Mouse (Mus musculus): ENCODE measurements around the gene Calml3. TPM values are rescaled to one million over a fixed set of nuclear protein-coding genes. Genes with fewer than 3 reads are reported as not detected.
A peak's percentile ranks its signal among the peaks of the same experiment; 100 is the strongest.

The Calml3 gene
- total RNA-seq, 4 experiments from 2014 or later = not detected

- no peak for DNase-seq (ENCODE audit: low spot score)
These were observed 21.6 kb downstream of the Calml3 start for GRCm38 (mm10) chr13:3782499-3782898.

DNA sequence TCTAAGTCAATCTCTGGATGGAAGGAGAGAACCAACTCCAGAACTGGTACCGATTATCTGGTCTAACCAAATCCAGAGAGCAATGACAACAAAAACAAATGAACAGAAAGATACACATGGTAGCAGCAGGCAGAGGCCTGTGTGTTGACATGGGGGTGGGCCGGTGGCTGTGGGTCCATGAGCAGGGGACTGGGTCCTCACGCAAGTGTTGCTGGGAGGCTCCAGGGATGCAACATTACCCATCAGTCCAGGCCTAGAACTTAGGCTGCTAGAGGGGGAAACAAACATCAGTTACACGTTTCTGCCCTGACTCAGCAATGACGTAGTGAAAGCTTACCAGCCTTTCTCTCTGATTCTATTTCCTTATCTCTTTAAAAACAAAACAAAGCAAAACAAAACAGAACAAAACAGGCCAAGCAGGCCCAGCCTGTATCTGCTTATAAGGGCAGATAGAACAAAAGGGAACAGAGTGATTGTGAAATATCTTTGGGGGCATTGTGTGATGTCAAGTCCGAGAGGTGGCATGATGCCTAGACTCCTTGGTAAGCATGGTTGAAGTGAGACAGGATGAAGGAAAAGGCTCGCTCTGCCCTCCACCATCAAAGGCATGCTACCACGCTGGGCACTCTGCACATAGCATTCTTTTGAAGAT is 24.4 kb downstream of the Calml3 start:
- DNase-seq (ENCODE audit: low spot score) = no peak

GRCm38 (mm10) chr13:3778591-3779364 is 25.3 kb downstream of the Calml3 start:
- no peak for DNase-seq (ENCODE audit: low spot score)

DNA sequence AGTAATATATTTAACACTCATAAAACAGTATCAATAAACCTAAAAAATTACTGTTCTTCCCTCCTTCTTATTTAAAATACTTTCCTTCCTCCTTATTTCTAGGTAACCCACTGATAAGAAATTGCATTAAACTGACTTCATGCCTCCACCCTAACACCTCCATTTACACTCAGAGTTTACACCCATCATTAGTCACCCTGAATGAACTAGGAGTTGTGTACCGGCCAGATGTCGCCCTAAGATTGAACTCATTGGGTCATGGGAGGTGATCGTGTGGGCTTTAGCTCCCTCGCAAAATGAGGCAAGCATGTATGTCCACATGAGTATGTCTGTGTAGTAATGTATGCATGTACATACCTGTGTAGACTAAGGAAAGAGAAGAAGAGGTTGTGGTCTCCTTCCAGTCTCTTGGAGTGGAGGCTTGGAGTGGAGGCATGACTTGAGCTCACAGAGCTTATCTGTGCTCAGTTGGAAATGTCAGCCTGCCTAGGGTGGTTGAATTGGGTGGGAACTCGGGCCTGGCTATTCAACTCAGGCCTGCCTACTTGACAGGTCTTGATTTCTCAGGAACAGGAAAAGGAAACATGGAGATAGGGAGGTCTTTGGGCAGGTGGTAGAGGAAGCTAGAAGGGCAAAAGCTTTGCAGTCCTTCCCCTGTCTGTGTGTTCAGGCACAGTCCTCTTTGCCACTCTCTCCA is 26.8 kb downstream of the Calml3 start:
- no peak for DNase-seq (ENCODE audit: low spot score)

DNA sequence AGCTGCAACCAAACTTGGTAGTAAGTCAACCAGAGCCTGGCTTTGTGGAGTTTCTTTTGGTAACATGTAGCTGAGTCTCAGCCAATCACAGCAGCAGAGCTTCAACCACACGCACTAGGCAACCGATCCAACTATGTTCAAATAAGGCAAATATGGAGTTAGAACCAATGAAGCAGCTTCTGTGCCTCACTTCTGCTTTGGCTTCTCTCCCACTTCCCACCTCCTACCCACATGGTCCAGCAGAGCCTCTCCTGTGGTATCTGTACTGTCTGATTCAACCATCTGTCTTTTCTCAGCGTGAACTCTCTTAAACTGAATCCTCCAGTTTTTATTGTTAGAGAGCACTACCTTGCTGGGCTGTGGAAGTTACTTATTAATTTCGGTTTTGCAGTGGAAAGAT is 27.7 kb downstream of the Calml3 start:
- DNase-seq (ENCODE audit: low spot score) = no peak

DNA sequence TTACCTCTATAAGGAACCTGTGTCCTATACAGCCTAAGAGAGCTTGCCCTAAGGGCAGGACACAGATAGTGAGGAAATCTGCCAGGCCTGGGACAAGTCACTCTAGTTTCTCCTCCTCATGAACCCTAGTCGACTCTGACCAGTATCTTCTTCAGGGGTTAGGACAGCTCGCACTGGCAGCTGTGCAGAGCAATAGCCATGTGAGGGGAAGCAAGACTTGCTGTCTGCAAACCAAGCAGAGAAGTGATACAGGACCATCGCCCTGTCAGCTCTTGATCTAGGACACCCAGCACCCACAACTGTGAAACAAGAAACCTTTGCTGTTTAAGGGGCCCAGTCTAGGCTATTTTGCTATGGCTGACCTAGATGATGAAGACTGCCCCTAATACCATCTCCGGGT is 29.1 kb downstream of the Calml3 start:
- no peak for DNase-seq (ENCODE audit: low spot score)

GRCm38 (mm10) chr13:3774280-3774679 is 29.8 kb downstream of the Calml3 start:
- DNase-seq (ENCODE audit: low spot score) = no peak

DNA sequence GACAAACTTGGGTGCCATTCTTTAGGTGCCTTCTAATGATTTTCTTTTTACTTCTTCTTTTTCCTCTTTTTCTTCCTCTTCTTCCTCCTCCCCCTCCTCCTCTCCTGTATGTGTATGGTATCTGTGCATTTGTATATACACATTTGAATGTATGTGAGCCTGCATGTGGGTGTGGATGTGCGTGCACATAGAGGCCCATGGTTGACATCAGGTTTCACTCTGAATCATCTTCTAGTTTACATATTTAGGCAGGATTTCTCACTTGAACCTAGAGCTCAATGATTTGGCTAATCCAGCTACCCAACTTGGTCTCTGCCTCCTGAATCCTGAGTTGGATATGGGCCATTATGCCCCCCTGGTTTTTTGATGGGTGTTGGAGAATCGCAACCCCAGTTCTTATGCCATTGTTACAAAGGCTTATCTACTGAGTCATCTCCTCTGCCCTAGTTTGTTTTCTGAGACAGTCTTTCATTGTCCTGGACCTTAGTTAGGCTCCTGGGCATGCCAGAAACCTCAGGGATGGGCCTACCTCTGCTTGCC is 30.9 kb downstream of the Calml3 start:
- DNase-seq (ENCODE audit: low spot score) = no peak

DNA sequence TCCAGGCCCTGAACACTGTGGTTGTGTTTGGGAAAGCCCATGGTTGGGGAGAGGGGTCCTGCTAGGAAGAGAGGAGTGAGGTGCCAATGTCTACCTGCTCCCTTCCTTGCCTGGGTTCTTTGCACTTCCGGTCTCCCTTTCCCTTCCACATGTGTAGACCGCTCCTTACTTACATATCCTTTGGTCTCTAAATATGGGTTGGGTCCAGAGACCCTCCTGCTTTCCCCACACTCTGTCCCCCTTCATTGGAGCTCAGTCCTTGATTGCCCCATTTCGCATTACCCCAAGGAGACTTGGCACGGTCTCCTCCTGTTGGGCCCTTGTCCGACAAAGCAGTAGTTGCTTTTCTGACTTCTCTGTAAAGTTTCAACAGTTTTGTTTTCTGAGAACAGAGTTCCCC is 32.9 kb downstream of the Calml3 start:
- no peak for DNase-seq (ENCODE audit: low spot score)

DNA sequence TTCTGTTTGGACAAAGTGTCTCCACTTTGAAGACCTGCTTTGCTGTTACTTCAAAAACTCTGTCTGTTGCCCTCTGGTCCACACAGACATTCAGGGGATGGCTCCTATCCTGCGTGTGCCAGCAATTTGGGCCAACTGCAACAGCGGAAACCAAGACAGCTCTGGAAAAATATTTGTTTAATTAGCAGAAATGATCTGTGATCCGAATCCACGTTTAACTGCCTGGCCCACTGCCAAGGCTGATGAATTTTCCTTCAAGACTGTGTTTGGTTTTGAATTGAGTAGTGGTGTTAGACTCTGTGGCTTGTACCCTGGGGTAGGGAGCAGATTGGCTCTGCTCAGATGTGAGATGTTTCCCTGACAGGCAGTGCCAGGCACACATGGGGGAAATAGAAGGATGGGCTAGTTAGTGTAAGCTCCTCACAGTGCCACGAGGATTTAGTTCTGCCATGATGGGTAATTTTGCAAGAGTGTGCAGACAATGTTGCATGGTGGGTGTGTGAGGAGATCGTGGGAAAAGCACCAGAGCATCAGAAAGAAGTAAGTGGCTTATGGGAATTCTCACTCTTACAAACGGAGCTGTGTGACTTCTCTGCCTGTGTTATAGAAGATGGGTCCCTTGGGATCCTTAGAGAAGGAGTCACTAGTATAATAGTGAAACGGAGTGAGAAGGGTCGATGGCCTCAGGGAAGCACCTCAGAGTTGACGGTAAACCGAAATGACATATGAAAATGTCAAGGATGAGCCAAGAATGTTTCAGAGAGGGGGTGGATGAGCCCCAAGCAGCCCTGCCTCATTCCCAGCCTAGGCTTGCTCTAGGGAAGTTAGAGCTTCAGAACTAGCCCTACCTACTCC is 33.7 kb downstream of the Calml3 start:
- no peak for DNase-seq (ENCODE audit: low spot score)

- DNase-seq (ENCODE audit: low spot score) = no peak
These were observed 34.6 kb downstream of the Calml3 start for GRCm38 (mm10) chr13:3769531-3769930.

- peak; percentile 17 for DNase-seq (ENCODE audit: low spot score)
These were observed 35.5 kb downstream of the Calml3 start for GRCm38 (mm10) chr13:3768621-3769020.

- DNase-seq (ENCODE audit: low spot score) = no peak
These were observed 37.0 kb downstream of the Calml3 start for GRCm38 (mm10) chr13:3767086-3767485.

GRCm38 (mm10) chr13:3765781-3766180 is 38.3 kb downstream of the Calml3 start:
- DNase-seq (ENCODE audit: low spot score) = no peak

GRCm38 (mm10) chr13:3761131-3761530 is 43.0 kb downstream of the Calml3 start:
- no peak for DNase-seq (ENCODE audit: low spot score)

DNA sequence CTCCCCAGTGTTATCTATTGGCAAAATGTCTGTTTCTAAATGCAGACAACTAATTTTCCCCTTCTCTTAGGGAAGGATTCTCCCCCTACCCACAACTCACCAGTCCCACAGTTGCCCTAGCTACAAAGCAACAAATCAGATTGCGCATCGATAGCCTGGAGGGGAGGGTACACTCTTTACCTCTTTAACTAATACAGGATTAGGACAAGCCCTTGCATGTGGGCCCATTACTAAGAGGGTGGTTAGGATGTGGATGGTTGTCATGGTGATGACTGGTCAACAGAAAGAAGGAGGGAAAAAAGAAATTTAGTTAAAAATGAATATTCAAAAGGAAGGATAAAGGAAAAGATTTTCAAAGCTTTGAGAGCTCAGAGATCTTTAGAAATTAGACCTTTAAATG is 45.8 kb downstream of the Calml3 start:
- no peak for DNase-seq (ENCODE audit: low spot score)

DNA sequence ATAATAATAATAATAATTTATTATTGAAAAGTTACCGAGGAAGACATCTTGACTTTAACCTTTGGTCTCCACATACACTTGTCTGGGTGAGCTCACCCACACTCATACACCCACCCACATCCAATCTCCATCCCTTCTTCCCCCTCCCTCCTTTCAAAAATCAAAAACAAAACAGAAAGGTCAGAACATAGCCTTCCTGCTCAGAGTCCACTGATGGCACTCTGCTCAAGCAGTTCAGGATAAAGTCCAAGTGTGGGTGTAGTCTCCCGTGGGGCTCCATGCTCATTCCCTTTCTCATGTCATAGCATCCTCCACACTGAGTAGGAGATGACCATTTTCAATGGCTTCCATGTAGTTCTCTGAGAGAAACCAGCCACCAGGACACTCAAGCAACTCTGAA is 50.8 kb downstream of the Calml3 start:
- DNase-seq (ENCODE audit: low spot score) = no peak
